Mouse (Mus musculus) intestine, embryonic 16.5 days (tissue): ENCODE results near the gene Rnf43. TPM values are rescaled to one million over a fixed set of nuclear protein-coding genes. Genes with fewer than 3 reads are reported as not detected.

Experiments
- ATAC-seq: fragments of 200-750 bp; cut with Nextera tagmentation; 2 replicates; pipeline ENCODE4 v1.8.0; 2017; ENCODE audit warnings: moderate TSS enrichment, moderate library complexity
- H3K27ac ChIP-seq: fragments of 300-500 bp; sonication (generic); 2 replicates; pipeline ENCODE4 v1.5.1; 2014; ENCODE audit warnings: mild to moderate bottlenecking, low read length
- H3K27me3 ChIP-seq: fragments of 300-500 bp; sonication (generic); replicated peaks from 2 replicates; pipeline ENCODE4 v1.6.1; 2014; ENCODE audit warnings: low read length, control low read depth, mixed read lengths; ENCODE audit not compliant: control insufficient read depth, insufficient read depth
- H3K36me3 ChIP-seq: fragments of 300-500 bp; sonication (generic); 2 replicates; pipeline ENCODE4 v1.6.1; 2014; ENCODE audit warnings: low read length, control low read depth; ENCODE audit not compliant: control insufficient read depth, insufficient read depth
- H3K4me1 ChIP-seq: fragments of 300-500 bp; sonication (generic); 2 replicates; pipeline ENCODE4 v1.6.1; 2014; ENCODE audit warnings: low read length, control low read depth, mixed read lengths; ENCODE audit not compliant: control insufficient read depth, insufficient read depth
- H3K4me2 ChIP-seq: fragments of 300-500 bp; sonication (generic); 2 replicates; pipeline ENCODE4 v1.6.1; 2014; ENCODE audit warnings: low read depth, low read length, control low read depth
- H3K4me3 ChIP-seq: fragments of 300-500 bp; sonication (generic); 2 replicates; pipeline ENCODE4 v1.5.1; 2014; ENCODE audit warnings: mild to moderate bottlenecking, low read length
- H3K9ac ChIP-seq: fragments of 300-500 bp; sonication (generic); 2 replicates; pipeline ENCODE4 v1.6.1; 2014; ENCODE audit warnings: low read depth, low read length
- H3K9me3 ChIP-seq: fragments of 300-500 bp; sonication (generic); 2 replicates; pipeline ENCODE4 v1.6.1; 2016; ENCODE audit warnings: low read length, control low read depth; ENCODE audit not compliant: control insufficient read depth
- WGBS: fragments of 180-500 bp; shearing (Covaris S2); extraction: QIAGEN DNeasy Blood & Tissue Kit; methylation state at CpG from one replicate; pipeline ENCODE4 v1.1.7; 2014; 5-methylcytosine and 5-hydroxymethylcytosine counted together
- polyA plus RNA-seq: library from polyadenylated mRNA; unstranded; fragments of >200 nt; fragmentation: Nextera tagmentation; extraction: Ambion mirVana; gene quantifications from 2 replicates; pipeline ENCODE4 v1.2.1, GENCODE M21; 2015

The Rnf43 gene
- polyA plus RNA-seq, 1 experiment from 2014 or later: 11.2 TPM

DNA sequence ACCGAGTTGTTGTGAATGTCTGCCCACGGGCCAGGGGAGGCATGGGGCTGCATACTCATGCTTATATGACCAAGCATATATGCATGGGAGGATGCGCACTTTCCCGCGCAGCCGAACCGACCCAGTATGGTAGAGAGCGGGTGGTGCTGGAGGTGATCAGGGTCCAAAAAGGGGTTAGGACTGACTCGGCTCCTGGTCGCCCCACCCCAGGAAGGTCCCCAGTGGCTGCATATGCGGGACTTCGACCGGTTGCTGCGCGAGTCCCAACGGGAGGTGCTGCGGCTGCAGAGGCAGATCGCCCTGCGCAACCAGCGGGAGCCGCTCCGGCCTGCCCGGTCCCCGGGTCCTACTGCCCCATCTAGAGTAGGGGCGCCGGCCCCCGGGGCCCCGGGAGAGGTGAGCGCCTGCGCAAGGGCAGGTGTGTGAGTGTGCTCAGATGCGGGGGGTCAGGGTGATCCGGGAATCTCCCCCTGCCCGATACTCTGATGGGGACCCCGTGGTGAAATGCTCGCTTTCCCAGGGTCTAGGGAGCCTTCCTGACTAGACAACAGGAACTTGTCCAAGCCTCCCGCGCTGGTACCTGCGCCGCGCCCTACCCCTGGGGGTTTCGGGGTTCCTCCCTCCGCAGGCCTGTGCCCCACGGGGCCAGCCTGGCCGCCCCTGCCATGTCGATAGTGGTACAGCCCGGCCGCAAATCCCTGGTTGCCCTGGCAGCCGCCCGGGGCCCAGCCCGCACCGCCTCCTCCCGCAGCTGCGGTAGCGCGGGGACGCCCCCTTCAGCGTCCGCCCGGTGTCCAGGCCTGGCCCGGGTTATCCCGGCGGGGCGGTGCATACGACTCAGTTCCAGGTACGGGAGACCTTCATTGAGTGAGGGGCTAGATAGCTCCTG, 101.7 kb downstream of the Rnf43 start:
- Histone ChIP-seq H3K4me3 (peak overlapping the region; percentile 60), H3K4me1 (peaks cover 11% of the 10 kb centered on the region), H3K4me2 (peak overlapping the region; percentile 92), H3K27ac (no peak overlapping the region), H3K36me3 (no peaks in the 10 kb centered on the region), H3K9ac (peak overlapping the region; percentile 69), H3K9me3 (no peaks in the 10 kb centered on the region), H3K27me3 (peaks cover 56% of the 10 kb centered on the region)
- ATAC-seq: peak; percentile 56
- 2% methylated on average over 65 of the region's 65 CpGs for WGBS

DNA sequence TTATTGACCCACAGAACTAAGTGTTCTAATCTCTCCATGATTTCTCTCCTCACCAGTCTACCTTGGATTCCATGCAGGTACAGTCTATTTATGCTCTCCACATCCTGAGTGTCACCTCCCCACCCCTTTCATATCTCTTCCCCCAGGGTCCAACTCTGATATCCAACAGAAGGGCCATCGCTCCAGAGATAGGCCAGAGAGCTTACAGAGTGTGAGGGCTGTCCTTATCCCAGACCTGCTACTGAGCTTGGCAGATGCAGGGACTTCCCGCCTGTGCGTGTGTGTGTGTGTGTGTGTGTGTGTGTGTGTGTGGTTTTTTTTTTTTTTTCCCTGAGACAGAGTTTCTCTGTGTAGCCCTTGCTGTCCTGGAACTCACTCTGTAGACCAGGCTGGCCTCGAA, 106.2 kb downstream of the Rnf43 start:
- WGBS: 81% methylated on average over 4 of the region's 4 CpGs
- no peaks in the 10 kb centered on the region for H3K36me3 ChIP-seq
- H3K27ac ChIP-seq: no peak overlapping the region
- ATAC-seq: no peak
- H3K27me3 ChIP-seq: peaks cover 15% of the 10 kb centered on the region
- H3K9ac ChIP-seq: no peak overlapping the region
- peaks cover 9% of the 10 kb centered on the region for H3K4me1 ChIP-seq
- no peak overlapping the region for H3K4me3 ChIP-seq
- H3K9me3 ChIP-seq: no peaks in the 10 kb centered on the region
- H3K4me2 ChIP-seq: no peak overlapping the region

DNA sequence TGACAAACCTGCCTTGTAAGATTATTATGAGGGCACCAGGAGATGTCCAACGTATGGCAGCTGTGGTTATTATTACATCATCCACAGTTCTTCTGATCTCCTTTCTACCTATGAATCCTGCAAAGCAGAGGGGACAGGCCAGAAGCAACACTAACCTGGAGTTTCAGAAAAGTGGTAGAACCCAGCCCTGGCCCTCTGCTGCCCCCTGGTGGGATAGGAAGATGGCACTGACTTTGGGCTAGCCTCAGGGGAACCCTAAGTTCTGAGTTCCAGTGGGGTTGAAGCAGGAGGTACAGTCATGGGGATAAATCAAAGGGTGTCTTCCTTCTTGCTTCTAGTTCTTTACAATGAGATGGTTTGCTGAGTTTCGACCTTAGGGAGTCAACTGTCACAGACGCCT, 108.5 kb downstream of the Rnf43 start:
- Histone ChIP-seq H3K9ac (no peak overlapping the region), H3K27ac (no peak overlapping the region), H3K9me3 (no peaks in the 10 kb centered on the region), H3K27me3 (no peaks in the 10 kb centered on the region; the same call in 1 of the 2 replicates), H3K36me3 (no peaks in the 10 kb centered on the region), H3K4me2 (no peak overlapping the region), H3K4me1 (no peaks in the 10 kb centered on the region), H3K4me3 (no peak overlapping the region)
- no peak for ATAC-seq
- 56% methylated on average over 3 of the region's 3 CpGs for WGBS

DNA sequence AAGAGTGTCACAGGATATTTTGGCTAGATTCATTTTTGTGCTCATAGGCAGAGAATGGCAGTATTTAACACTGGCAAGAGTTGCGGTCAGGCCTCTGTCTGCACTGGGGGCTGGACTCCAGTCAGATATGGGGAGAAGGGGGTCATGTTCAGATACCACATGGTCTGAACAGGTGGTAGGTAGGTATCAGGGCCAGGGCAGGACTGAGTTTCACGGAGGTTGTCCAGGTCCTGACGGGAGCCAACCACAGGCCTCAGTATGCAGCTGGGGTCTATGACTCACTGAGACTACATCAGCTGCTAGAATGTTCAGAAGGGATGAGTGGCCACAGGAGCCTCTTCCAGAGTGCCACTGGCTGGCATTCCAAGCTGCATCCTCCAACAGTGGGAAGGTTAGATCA, 109.8 kb downstream of the Rnf43 start:
- no peaks in the 10 kb centered on the region for H3K9me3 ChIP-seq
- no peak overlapping the region for H3K27ac ChIP-seq
- H3K9ac ChIP-seq: no peak overlapping the region
- no peaks in the 10 kb centered on the region for H3K27me3 ChIP-seq
- no peak overlapping the region for H3K4me2 ChIP-seq
- no peak overlapping the region for H3K4me3 ChIP-seq
- no peaks in the 10 kb centered on the region for H3K4me1 ChIP-seq
- 91% methylated on average over 3 of the region's 3 CpGs for WGBS
- no peak for ATAC-seq
- H3K36me3 ChIP-seq: no peaks in the 10 kb centered on the region

DNA sequence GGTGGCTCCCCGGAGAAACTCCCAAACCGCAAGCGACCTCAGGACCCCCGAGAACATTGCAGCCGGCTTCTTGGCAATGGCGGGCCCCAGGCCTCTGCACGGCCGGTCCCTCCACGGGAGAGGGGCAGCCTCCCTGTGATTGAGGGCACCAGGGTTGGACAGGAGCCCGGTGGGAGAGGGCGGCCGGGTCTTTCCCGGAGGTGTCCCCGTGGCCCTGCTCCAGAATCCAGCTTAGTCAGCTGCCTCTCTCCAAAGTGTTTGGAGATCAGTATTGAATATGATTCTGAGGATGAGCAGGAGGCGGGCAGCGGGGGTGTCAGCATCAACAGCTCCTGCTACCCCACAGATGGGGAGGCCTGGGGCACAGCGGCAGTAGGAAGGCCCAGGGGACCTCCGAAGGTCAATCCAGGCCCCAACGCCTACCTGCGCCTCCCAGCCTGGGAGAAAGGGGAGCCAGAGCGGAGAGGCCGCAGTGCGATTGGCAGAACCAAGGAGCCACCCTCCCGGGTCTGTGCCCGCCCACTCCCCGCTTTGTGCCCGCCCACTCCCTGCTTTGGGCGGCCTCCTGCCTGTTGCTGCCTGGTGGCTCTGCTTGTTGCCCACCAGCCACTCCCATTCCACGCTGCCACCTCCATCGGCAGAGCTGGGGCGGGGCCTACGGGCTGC, 115.7 kb downstream of the Rnf43 start:
- Histone ChIP-seq H3K36me3 (no peaks in the 10 kb centered on the region), H3K4me2 (peak overlapping the region; percentile 75), H3K27me3 (0 out of 2 replicates have a peak, but pooled peaks cover 2% of the 10 kb centered on the region), H3K4me3 (peak overlapping the region; percentile 44), H3K9ac (peak overlapping the region; percentile 72), H3K27ac (no peak overlapping the region), H3K4me1 (peaks cover 14% of the 10 kb centered on the region), H3K9me3 (no peaks in the 10 kb centered on the region)
- WGBS: 13% methylated on average over 32 of the region's 32 CpGs
- peak; percentile 93 for ATAC-seq

DNA sequence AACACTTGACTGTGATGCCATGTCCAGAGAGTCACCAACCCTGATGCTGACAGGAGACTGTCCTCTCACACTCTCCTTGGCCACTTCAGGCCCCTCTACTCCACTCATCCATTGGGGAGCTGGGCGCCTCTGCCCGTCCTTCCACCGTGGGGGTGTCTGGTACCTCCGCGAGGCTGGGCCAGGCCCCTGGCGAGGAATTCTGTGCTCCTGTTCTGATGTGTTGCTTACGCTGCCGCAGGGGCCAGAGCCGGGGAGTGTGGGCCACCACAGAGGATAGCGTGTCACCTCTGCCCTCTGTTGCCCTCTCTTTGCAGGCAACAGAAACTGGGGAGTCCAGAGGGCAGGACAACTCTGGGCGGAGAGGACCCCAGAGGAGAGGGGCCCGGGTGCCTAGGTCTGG, 116.4 kb downstream of the Rnf43 start:
- Histone ChIP-seq H3K36me3 (no peaks in the 10 kb centered on the region), H3K4me3 (peak overlapping the region; percentile 44), H3K4me1 (peaks cover 14% of the 10 kb centered on the region), H3K27ac (no peak overlapping the region), H3K4me2 (peak overlapping the region; percentile 75), H3K9ac (peak overlapping the region; percentile 72; the same call in 1 of the 2 replicates), H3K9me3 (no peaks in the 10 kb centered on the region), H3K27me3 (0 out of 2 replicates have a peak, but pooled peaks cover 2% of the 10 kb centered on the region)
- 0 out of 2 replicates have a peak, but pooled peaks have one; percentile 23 for ATAC-seq
- WGBS: 30% methylated on average over 12 of the region's 12 CpGs

DNA sequence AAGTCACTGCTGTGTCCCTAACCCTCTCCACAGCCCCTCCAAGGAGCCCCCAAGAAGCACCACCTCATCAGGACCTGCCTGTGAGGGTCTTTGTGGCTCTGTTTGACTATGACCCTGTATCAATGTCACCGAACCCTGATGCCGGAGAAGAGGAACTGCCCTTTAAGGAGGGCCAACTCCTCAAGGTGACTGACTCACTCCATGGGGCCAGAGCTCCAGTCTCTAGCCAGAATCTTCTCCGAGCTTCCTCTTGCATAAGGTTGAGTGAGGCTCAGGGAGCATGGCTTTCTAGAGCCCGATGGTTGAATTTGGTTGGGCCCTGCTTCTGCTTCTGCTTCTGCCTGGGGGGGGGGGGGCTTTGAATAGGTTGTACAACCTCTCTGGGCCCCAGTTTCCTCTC, 116.9 kb downstream of the Rnf43 start:
- Histone ChIP-seq H3K9me3 (no peaks in the 10 kb centered on the region), H3K4me2 (no peak overlapping the region), H3K27me3 (0 out of 2 replicates have a peak, but pooled peaks cover 2% of the 10 kb centered on the region), H3K9ac (no peak overlapping the region), H3K27ac (no peak overlapping the region), H3K4me3 (no peak overlapping the region), H3K4me1 (peaks cover 14% of the 10 kb centered on the region), H3K36me3 (no peaks in the 10 kb centered on the region)
- ATAC-seq: no peak
- 86% methylated on average over 4 of the region's 4 CpGs for WGBS

DNA sequence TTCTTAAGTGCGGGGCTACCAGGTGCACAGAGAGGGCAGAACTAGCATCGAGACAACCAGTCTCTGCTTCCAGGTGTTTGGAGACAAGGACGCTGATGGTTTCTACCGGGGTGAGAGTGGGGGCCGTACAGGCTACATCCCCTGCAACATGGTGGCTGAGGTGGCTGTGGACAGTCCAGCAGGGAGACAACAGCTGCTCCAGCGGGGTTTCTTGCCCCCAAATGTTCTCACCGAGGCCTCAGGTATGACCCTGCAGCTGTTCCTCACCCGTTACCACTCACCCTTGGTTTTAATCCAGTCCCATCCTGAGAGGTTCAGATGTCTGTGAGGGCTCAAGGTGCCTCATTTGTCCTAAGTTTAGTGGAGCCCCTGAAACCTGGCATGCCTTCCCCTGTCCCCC, 117.6 kb downstream of the Rnf43 start:
- H3K27me3 ChIP-seq: 0 out of 2 replicates have a peak, but pooled peaks cover 2% of the 10 kb centered on the region
- no peak for ATAC-seq
- H3K36me3 ChIP-seq: no peaks in the 10 kb centered on the region
- no peak overlapping the region for H3K4me3 ChIP-seq
- no peak overlapping the region for H3K4me2 ChIP-seq
- no peaks in the 10 kb centered on the region for H3K9me3 ChIP-seq
- H3K4me1 ChIP-seq: peaks cover 14% of the 10 kb centered on the region
- WGBS: 82% methylated on average over 8 of the region's 8 CpGs
- H3K9ac ChIP-seq: no peak overlapping the region
- no peak overlapping the region for H3K27ac ChIP-seq
